Mouse (Mus musculus): ENCODE measurements around the gene Olfr1357. TPM values are rescaled to one million over a fixed set of nuclear protein-coding genes. Genes with fewer than 3 reads are reported as not detected.

The Olfr1357 gene
- polyA plus RNA-seq, 1 experiment from 2014 or later, result not detected

Other genes starting within 250 kb of the Olfr1357 start
- gene Rrp1, start 205.0 kb downstream of the Olfr1357 start, polyA plus RNA-seq (2015; fragmentation: Nextera tagmentation; extraction: Ambion mirVana), result 268 and 277 TPM in 2 replicates
- 270 and 290 TPM in 2 replicates for gene Cstb, start 192.4 kb downstream of the Olfr1357 start, polyA plus RNA-seq (2015; fragmentation: Nextera tagmentation; extraction: Ambion mirVana)
- gene Pdxk, start 153.1 kb downstream of the Olfr1357 start, polyA plus RNA-seq (2015; fragmentation: Nextera tagmentation; extraction: Ambion mirVana), result 23.4 and 26.7 TPM in 2 replicates
- gene Olfr1358, start 100.6 kb downstream of the Olfr1357 start, polyA plus RNA-seq (2015; fragmentation: Nextera tagmentation; extraction: Ambion mirVana), result not detected in 2 replicates
- 59.4 and 63.9 TPM in 2 replicates for gene Ilvbl, start 43.7 kb downstream of the Olfr1357 start, polyA plus RNA-seq (2015; fragmentation: Nextera tagmentation; extraction: Ambion mirVana)
- 12.7 and 13.9 TPM in 2 replicates for gene Syde1, start 26.1 kb downstream of the Olfr1357 start, polyA plus RNA-seq (2015; fragmentation: Nextera tagmentation; extraction: Ambion mirVana)
- gene Casp14, start 100.2 kb upstream of the Olfr1357 start, polyA plus RNA-seq (2015; fragmentation: Nextera tagmentation; extraction: Ambion mirVana), result 0.11 and 0.14 TPM in 2 replicates
- 0.14 TPM in 1 of 2 replicates, not detected in the other for gene Ccdc105, start 135.0 kb upstream of the Olfr1357 start, polyA plus RNA-seq (2015; fragmentation: Nextera tagmentation; extraction: Ambion mirVana)
- 1.3 and 1.5 TPM in 2 replicates for gene Slc1a6, start 162.4 kb upstream of the Olfr1357 start, polyA plus RNA-seq (2015; fragmentation: Nextera tagmentation; extraction: Ambion mirVana)
- not detected in 2 replicates for gene Olfr1356, start 234.1 kb upstream of the Olfr1357 start, polyA plus RNA-seq (2015; fragmentation: Nextera tagmentation; extraction: Ambion mirVana)

All from intestine, embryonic 15.5 days (tissue).